Mouse (Mus musculus): ENCODE results near the gene Fth1.
A peak's percentile ranks its signal among the peaks of the same experiment; 100 is the strongest.

Gene Fth1

GRCm38 (mm10) chr19:10022414-10023303 lies 42.3 kb downstream of the Fth1 start:
- no peak for DNase-seq

- DNase-seq, result no peak
Observed at GRCm38 (mm10) chr19:10023304-10023758, 42.9 kb downstream of the Fth1 start.

GRCm38 (mm10) chr19:10025169-10025875 lies 44.9 kb downstream of the Fth1 start:
- DNase-seq, result no peak

GRCm38 (mm10) chr19:10029746-10030145 lies 49.3 kb downstream of the Fth1 start:
- DNase-seq, result no peak

- peak; percentile 69 to 72 for DNase-seq
Observed at GRCm38 (mm10) chr19:10033211-10033973, 53.0 kb downstream of the Fth1 start.

GRCm38 (mm10) chr19:10034356-10034755 lies 54.0 kb downstream of the Fth1 start:
- DNase-seq, result no peak
